Mouse (Mus musculus) embryonic fibroblast, embryonic 13.5 days (primary cell): Measurements from ENCODE around the gene Rnf212.

Experiments
- CTCF ChIP-seq: IDR thresholded peaks from 2 replicates; pipeline ENCODE4 v1.5.1; 2011; ENCODE audit warnings: mild to moderate bottlenecking, control low read depth, low read length, moderate library complexity, borderline replicate concordance; ENCODE audit not compliant: insufficient read depth
- POLR2A ChIP-seq: IDR thresholded peaks from 2 replicates; pipeline ENCODE4 v1.6.1; 2011; ENCODE audit warnings: low read depth, mild to moderate bottlenecking, control low read depth, low read length, moderate library complexity

GRCm38 (mm10) chr5:108742596-108742995 is 32.2 kb downstream of the Rnf212 start:
- TF ChIP-seq POLR2A = no peak
- TF ChIP-seq CTCF = no peak
